Mouse (Mus musculus) limb, embryonic 12.5 days (tissue): ENCODE data around the gene Fcgr1. TPM values are rescaled to one million over a fixed set of nuclear protein-coding genes. Genes with fewer than 3 reads are reported as not detected.

Experiments
- ATAC-seq: fragments of 200-750 bp; cut with Nextera tagmentation; 2 replicates; pipeline ENCODE4 v1.8.0; 2017; ENCODE audit warnings: low read depth, moderate TSS enrichment; ENCODE audit not compliant: insufficient number of reproducible peaks, insufficient read depth, low FRiP score, low TSS enrichment
- H3K27ac ChIP-seq: fragments of 300-500 bp; sonication (generic); 2 replicates; pipeline ENCODE4 v1.5.1; 2016; ENCODE audit warnings: mild to moderate bottlenecking, moderate library complexity
- H3K27me3 ChIP-seq: fragments of 300-500 bp; sonication (generic); 2 replicates; pipeline ENCODE4 v1.6.1; 2016; ENCODE audit warnings: mild to moderate bottlenecking, moderate library complexity
- H3K36me3 ChIP-seq: fragments of 300-500 bp; sonication (generic); 2 replicates; pipeline ENCODE4 v1.6.1; 2016; ENCODE audit warnings: mild to moderate bottlenecking, moderate library complexity
- H3K4me1 ChIP-seq: fragments of 300-500 bp; sonication (generic); replicated peaks from 2 replicates; pipeline ENCODE4 v1.6.1; 2016
- H3K4me2 ChIP-seq: fragments of 300-500 bp; sonication (generic); 2 replicates; pipeline ENCODE4 v1.6.1; 2016; ENCODE audit warnings: mild to moderate bottlenecking, moderate library complexity
- H3K4me3 ChIP-seq: fragments of 300-500 bp; sonication (generic); replicated peaks from 2 replicates; pipeline ENCODE4 v1.5.1; 2016; ENCODE audit warnings: mild to moderate bottlenecking
- H3K9ac ChIP-seq: fragments of 300-500 bp; sonication (generic); replicated peaks from 2 replicates; pipeline ENCODE4 v1.6.1; 2016; ENCODE audit warnings: mild to moderate bottlenecking, moderate library complexity
- H3K9me3 ChIP-seq: fragments of 300-500 bp; sonication (generic); 2 replicates; pipeline ENCODE4 v1.6.1; 2016; ENCODE audit warnings: mild to moderate bottlenecking, moderate library complexity
- WGBS: fragments of 180-500 bp; shearing (Covaris S2); methylation state at CpG from one replicate; pipeline ENCODE4 v1.1.7; 2016; 5-methylcytosine and 5-hydroxymethylcytosine counted together
- microRNA-seq: library from miRNA; unstranded; fragments of <30 nt; microRNA quantifications from one replicate; pipeline ENCODE4, GENCODE M21; 2017
- polyA plus RNA-seq: library from polyadenylated mRNA; unstranded; fragments of >200 nt; fragmentation: Nextera tagmentation; extraction: Ambion mirVana; gene quantifications from 2 replicates; pipeline ENCODE4 v1.2.1, GENCODE M21; 2016

Fcgr1 gene
- polyA plus RNA-seq, 1 experiment from 2014 or later, result 0.94 TPM

DNA sequence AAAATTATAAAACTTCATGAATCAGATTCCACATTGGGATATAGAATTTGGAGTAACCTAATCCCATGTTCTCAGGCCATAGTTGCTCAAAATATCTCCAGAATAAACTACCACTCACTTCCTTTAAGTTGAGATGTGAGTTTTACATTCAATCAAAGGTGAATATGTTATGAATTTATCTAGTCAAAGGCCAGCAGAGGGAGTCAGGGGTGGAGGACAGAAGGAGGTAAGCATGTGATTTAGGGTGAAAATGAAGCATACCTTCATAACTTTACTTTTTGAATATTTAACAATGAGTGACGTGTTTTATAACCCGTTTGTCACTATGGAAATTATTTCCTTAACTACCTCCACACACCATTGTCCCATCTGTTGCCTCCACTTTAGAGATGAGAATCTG, 58.9 kb downstream of the Fcgr1 start:
- ATAC-seq, result no peak
- Histone ChIP-seq H3K27ac (no peak overlapping the region), H3K9me3 (no peaks in the 10 kb centered on the region), H3K9ac (no peak overlapping the region), H3K4me2 (no peak overlapping the region), H3K36me3 (no peaks in the 10 kb centered on the region), H3K4me3 (no peak overlapping the region), H3K27me3 (no peaks in the 10 kb centered on the region), H3K4me1 (peaks cover 16% of the 10 kb centered on the region)
- WGBS, result 82% methylated on average over 2 of the region's 2 CpGs

Small RNA genes lying within 50 kb of the gene (microRNA-seq; reads per million reads assigned to microRNA genes)
- gene Gm47311 (not detected), gene Gm47313 (not detected)

Other genes starting within 250 kb of the Fcgr1 start
- 36.5 and 38.9 TPM in 2 replicates for gene Vps45, start 235.5 kb downstream of the Fcgr1 start, polyA plus RNA-seq
- gene Otud7b, start 189.4 kb downstream of the Fcgr1 start, polyA plus RNA-seq, result 18.7 and 23.3 TPM in 2 replicates
- 31.3 and 34.0 TPM in 2 replicates for gene Mtmr11, start 132.0 kb downstream of the Fcgr1 start, polyA plus RNA-seq
- gene Sf3b4, start 121.6 kb downstream of the Fcgr1 start, polyA plus RNA-seq, result 178 and 209 TPM in 2 replicates
- 5.6 and 5.9 TPM in 2 replicates for gene Sv2a, start 112.8 kb downstream of the Fcgr1 start, polyA plus RNA-seq
- gene Bola1, start 74.3 kb downstream of the Fcgr1 start, polyA plus RNA-seq, result 54.6 and 56.3 TPM in 2 replicates
- 1.7 and 2.0 TPM in 2 replicates for gene Hist2h2ab, start 74.1 kb downstream of the Fcgr1 start, polyA plus RNA-seq
- 13.1 and 17.7 TPM in 2 replicates for gene Hist2h2ac, start 73.1 kb downstream of the Fcgr1 start, polyA plus RNA-seq
- 9.9 and 10.4 TPM in 2 replicates for gene Hist2h2be, start 72.8 kb downstream of the Fcgr1 start, polyA plus RNA-seq
- gene Hist2h3c2, start 54.8 kb downstream of the Fcgr1 start, polyA plus RNA-seq, result 9.0 and 11.9 TPM in 2 replicates
- gene Hist2h2aa2, start 53.7 kb downstream of the Fcgr1 start, polyA plus RNA-seq, result 50.0 and 66.0 TPM in 2 replicates
- 17.4 and 36.2 TPM in 2 replicates for gene Hist2h2aa1, start 48.5 kb downstream of the Fcgr1 start, polyA plus RNA-seq
- 0.35 TPM in 1 of 2 replicates, not detected in the other for gene Hist2h3c1, start 47.3 kb downstream of the Fcgr1 start, polyA plus RNA-seq
- gene Hist2h4, start 30.7 kb downstream of the Fcgr1 start, polyA plus RNA-seq, result 19.4 and 26.5 TPM in 2 replicates
- 95.3 and 139 TPM in 2 replicates for gene Hist2h3b, start 25.3 kb downstream of the Fcgr1 start, polyA plus RNA-seq
- 21.4 and 34.9 TPM in 2 replicates for gene Hist2h2bb, start 24.2 kb downstream of the Fcgr1 start, polyA plus RNA-seq
- not detected in 2 replicates for gene BC107364, start 158.3 kb upstream of the Fcgr1 start, polyA plus RNA-seq
- gene Hfe2, start 231.2 kb upstream of the Fcgr1 start, polyA plus RNA-seq, result 7.8 and 8.5 TPM in 2 replicates